Mouse (Mus musculus): ENCODE measurements around the gene Bmpr1a. TPM values are rescaled to one million over a fixed set of nuclear protein-coding genes. Genes with fewer than 3 reads are reported as not detected.

Gene Bmpr1a
- polyA plus RNA-seq, 1 experiment from 2014 or later: 21.1 TPM

GRCm38 (mm10) chr14:34449807-34450206 is 53.3 kb downstream of the Bmpr1a start:
- Histone ChIP-seq H3K4me2 (ENCODE audit: low read length) (no peak overlapping the region), H3K27ac (ENCODE audit: low read length) (no peak overlapping the region), H3K9me3 (ENCODE audit: control insufficient read depth, low read length) (no peaks in the 10 kb centered on the region), H3K27me3 (replicated peaks; ENCODE audit: control insufficient read depth, insufficient read depth, low read length) (no peaks in the 10 kb centered on the region), H3K4me1 (replicated peaks; ENCODE audit: control insufficient read depth, insufficient read depth, low read length) (peaks cover 12% of the 10 kb centered on the region), H3K9ac (replicated peaks; ENCODE audit: low read depth, low read length) (no peak overlapping the region), H3K36me3 (ENCODE audit: control insufficient read depth, insufficient read depth) (peaks cover 6% of the 10 kb centered on the region), H3K4me3 (replicated peaks; ENCODE audit: low read length) (no peak overlapping the region)
- 83% methylated on average over 9 of the region's 9 CpGs for WGBS
- ATAC-seq: no peak

- Histone ChIP-seq H3K27me3 (replicated peaks; ENCODE audit: control insufficient read depth, insufficient read depth, low read length) (no peaks in the 10 kb centered on the region), H3K4me3 (replicated peaks; ENCODE audit: low read length) (no peak overlapping the region), H3K4me2 (ENCODE audit: low read length) (no peak overlapping the region), H3K27ac (ENCODE audit: low read length) (no peak overlapping the region), H3K36me3 (ENCODE audit: control insufficient read depth, insufficient read depth) (peaks cover 6% of the 10 kb centered on the region), H3K4me1 (replicated peaks; ENCODE audit: control insufficient read depth, insufficient read depth, low read length) (peaks cover 3% of the 10 kb centered on the region), H3K9ac (replicated peaks; ENCODE audit: low read depth, low read length) (no peak overlapping the region), H3K9me3 (ENCODE audit: control insufficient read depth, low read length) (no peaks in the 10 kb centered on the region)
- no peak for ATAC-seq
These were observed 54.7 kb downstream of the Bmpr1a start for GRCm38 (mm10) chr14:34448398-34448797.

- H3K9ac ChIP-seq (replicated peaks; ENCODE audit: low read depth, low read length): no peak overlapping the region
- no peak overlapping the region for H3K27ac ChIP-seq (ENCODE audit: low read length)
- H3K36me3 ChIP-seq (ENCODE audit: control insufficient read depth, insufficient read depth): peaks cover 6% of the 10 kb centered on the region
- no peak overlapping the region for H3K4me3 ChIP-seq (replicated peaks; ENCODE audit: low read length)
- ATAC-seq: no peak
- no peaks in the 10 kb centered on the region for H3K9me3 ChIP-seq (ENCODE audit: control insufficient read depth, low read length)
- H3K4me1 ChIP-seq (replicated peaks; ENCODE audit: control insufficient read depth, insufficient read depth, low read length): no peaks in the 10 kb centered on the region; the same call in 1 of the 2 replicates
- H3K27me3 ChIP-seq (replicated peaks; ENCODE audit: control insufficient read depth, insufficient read depth, low read length): no peaks in the 10 kb centered on the region
- 72% methylated on average over 4 of the region's 4 CpGs for WGBS
- H3K4me2 ChIP-seq (ENCODE audit: low read length): no peak overlapping the region
These were observed 55.5 kb downstream of the Bmpr1a start for GRCm38 (mm10) chr14:34447659-34448058.

GRCm38 (mm10) chr14:34446624-34447023 is 56.5 kb downstream of the Bmpr1a start:
- Histone ChIP-seq H3K36me3 (ENCODE audit: control insufficient read depth, insufficient read depth) (peaks cover 6% of the 10 kb centered on the region), H3K27me3 (replicated peaks; ENCODE audit: control insufficient read depth, insufficient read depth, low read length) (no peaks in the 10 kb centered on the region), H3K4me3 (replicated peaks; ENCODE audit: low read length) (no peak overlapping the region), H3K4me1 (replicated peaks; ENCODE audit: control insufficient read depth, insufficient read depth, low read length) (no peaks in the 10 kb centered on the region), H3K4me2 (ENCODE audit: low read length) (no peak overlapping the region), H3K9ac (replicated peaks; ENCODE audit: low read depth, low read length) (no peak overlapping the region), H3K9me3 (ENCODE audit: control insufficient read depth, low read length) (no peaks in the 10 kb centered on the region), H3K27ac (ENCODE audit: low read length) (no peak overlapping the region)
- no peak for ATAC-seq
- whole genome bisulfite sequencing: 96% methylated on average over 6 of the region's 6 CpGs

- Histone ChIP-seq H3K36me3 (ENCODE audit: control insufficient read depth, insufficient read depth) (peaks cover 6% of the 10 kb centered on the region), H3K27me3 (replicated peaks; ENCODE audit: control insufficient read depth, insufficient read depth, low read length) (no peaks in the 10 kb centered on the region), H3K9ac (replicated peaks; ENCODE audit: low read depth, low read length) (no peak overlapping the region), H3K4me1 (replicated peaks; ENCODE audit: control insufficient read depth, insufficient read depth, low read length) (no peaks in the 10 kb centered on the region), H3K27ac (ENCODE audit: low read length) (no peak overlapping the region), H3K4me3 (replicated peaks; ENCODE audit: low read length) (no peak overlapping the region), H3K4me2 (ENCODE audit: low read length) (no peak overlapping the region), H3K9me3 (ENCODE audit: control insufficient read depth, low read length) (no peaks in the 10 kb centered on the region)
- ATAC-seq: no peak
- WGBS: 87% methylated on average over 3 of the region's 3 CpGs
These were observed 57.8 kb downstream of the Bmpr1a start for GRCm38 (mm10) chr14:34445348-34445747.

GRCm38 (mm10) chr14:34444924-34445323 is 58.2 kb downstream of the Bmpr1a start:
- Histone ChIP-seq H3K9me3 (ENCODE audit: control insufficient read depth, low read length) (no peaks in the 10 kb centered on the region), H3K27ac (ENCODE audit: low read length) (no peak overlapping the region), H3K4me2 (ENCODE audit: low read length) (no peak overlapping the region), H3K36me3 (ENCODE audit: control insufficient read depth, insufficient read depth) (peaks cover 6% of the 10 kb centered on the region), H3K4me3 (replicated peaks; ENCODE audit: low read length) (no peak overlapping the region), H3K9ac (replicated peaks; ENCODE audit: low read depth, low read length) (no peak overlapping the region), H3K4me1 (replicated peaks; ENCODE audit: control insufficient read depth, insufficient read depth, low read length) (no peaks in the 10 kb centered on the region), H3K27me3 (replicated peaks; ENCODE audit: control insufficient read depth, insufficient read depth, low read length) (no peaks in the 10 kb centered on the region)
- ATAC-seq: no peak

GRCm38 (mm10) chr14:34444368-34444767 is 58.8 kb downstream of the Bmpr1a start:
- Histone ChIP-seq H3K4me3 (replicated peaks; ENCODE audit: low read length) (no peak overlapping the region), H3K36me3 (ENCODE audit: control insufficient read depth, insufficient read depth) (peaks cover 6% of the 10 kb centered on the region), H3K4me2 (ENCODE audit: low read length) (no peak overlapping the region), H3K27me3 (replicated peaks; ENCODE audit: control insufficient read depth, insufficient read depth, low read length) (no peaks in the 10 kb centered on the region), H3K9ac (replicated peaks; ENCODE audit: low read depth, low read length) (no peak overlapping the region), H3K27ac (ENCODE audit: low read length) (no peak overlapping the region), H3K9me3 (ENCODE audit: control insufficient read depth, low read length) (no peaks in the 10 kb centered on the region), H3K4me1 (replicated peaks; ENCODE audit: control insufficient read depth, insufficient read depth, low read length) (no peaks in the 10 kb centered on the region)
- WGBS: 77% methylated on average over 5 of the region's 5 CpGs
- no peak for ATAC-seq

- no peak for ATAC-seq
- 67% methylated on average over 4 of the region's 4 CpGs for WGBS
- no peak overlapping the region for H3K27ac ChIP-seq (ENCODE audit: low read length)
These were observed 60.6 kb downstream of the Bmpr1a start for GRCm38 (mm10) chr14:34442531-34442930.

GRCm38 (mm10) chr14:34440526-34441066 is 62.5 kb downstream of the Bmpr1a start:
- WGBS: 95% methylated on average over 3 of the region's 3 CpGs
- Histone ChIP-seq H3K4me3 (replicated peaks; ENCODE audit: low read length) (no peak overlapping the region), H3K9me3 (ENCODE audit: control insufficient read depth, low read length) (no peaks in the 10 kb centered on the region), H3K4me2 (ENCODE audit: low read length) (no peak overlapping the region), H3K27me3 (replicated peaks; ENCODE audit: control insufficient read depth, insufficient read depth, low read length) (no peaks in the 10 kb centered on the region), H3K9ac (replicated peaks; ENCODE audit: low read depth, low read length) (no peak overlapping the region), H3K27ac (ENCODE audit: low read length) (no peak overlapping the region), H3K36me3 (ENCODE audit: control insufficient read depth, insufficient read depth) (no peaks in the 10 kb centered on the region), H3K4me1 (replicated peaks; ENCODE audit: control insufficient read depth, insufficient read depth, low read length) (no peaks in the 10 kb centered on the region)
- no peak for ATAC-seq

More at GRCm38 (mm10) chr14:34442531-34442930, 60.6 kb downstream of the Bmpr1a start:
- no peak overlapping the region for H3K4me2 ChIP-seq (ENCODE audit: low read length)
- H3K4me1 ChIP-seq (replicated peaks; ENCODE audit: control insufficient read depth, insufficient read depth, low read length): no peaks in the 10 kb centered on the region
- H3K4me3 ChIP-seq (replicated peaks; ENCODE audit: low read length): no peak overlapping the region
- no peak overlapping the region for H3K9ac ChIP-seq (replicated peaks; ENCODE audit: low read depth, low read length)
- no peaks in the 10 kb centered on the region for H3K27me3 ChIP-seq (replicated peaks; ENCODE audit: control insufficient read depth, insufficient read depth, low read length)
- H3K9me3 ChIP-seq (ENCODE audit: control insufficient read depth, low read length): no peaks in the 10 kb centered on the region
- peaks cover 5% of the 10 kb centered on the region for H3K36me3 ChIP-seq (ENCODE audit: control insufficient read depth, insufficient read depth)

GRCm38 (mm10) chr14:34429069-34429468 is 74.1 kb downstream of the Bmpr1a start:
- no peak overlapping the region for H3K9ac ChIP-seq (replicated peaks; ENCODE audit: low read depth, low read length)
- no peaks in the 10 kb centered on the region for H3K9me3 ChIP-seq (ENCODE audit: control insufficient read depth, low read length)
- H3K4me3 ChIP-seq (replicated peaks; ENCODE audit: low read length): no peak overlapping the region
- no peak overlapping the region for H3K27ac ChIP-seq (ENCODE audit: low read length)
- no peak for ATAC-seq
- no peaks in the 10 kb centered on the region for H3K27me3 ChIP-seq (replicated peaks; ENCODE audit: control insufficient read depth, insufficient read depth, low read length)
- H3K4me1 ChIP-seq (replicated peaks; ENCODE audit: control insufficient read depth, insufficient read depth, low read length): no peaks in the 10 kb centered on the region
- H3K36me3 ChIP-seq (ENCODE audit: control insufficient read depth, insufficient read depth): peaks cover 7% of the 10 kb centered on the region; the same call in 1 of the 2 replicates
- H3K4me2 ChIP-seq (ENCODE audit: low read length): no peak overlapping the region
- WGBS: 86% methylated on average over 1 of the region's 1 CpGs

All from forebrain, embryonic 16.5 days (tissue).